Comparison of ENCODE assay signal across 22 mouse cellular contexts in genomic region chr17:45058566-45059363, GRCm38 (mm10).
DNase-seq lines count a peak whose midpoint lies in the region; ATAC-seq and TF ChIP-seq lines count a peak whose summit lies in the region.
"Had no signal": no experiment of that assay in that cellular context is flagged by ENCODE, and none has a peak within 500 bp of the region (broad histone marks: within the 10 kb centered on the region; RNA-seq: fewer than 3 reads in every experiment).

No protein-coding gene starts in this region.

- H3K9ac ChIP-seq in forebrain, embryonic 13.5 days: no peak overlapping the region
- H3K9ac ChIP-seq in forebrain, embryonic 12.5 days: no peak overlapping the region
- no peak overlapping the region for H3K9ac ChIP-seq in midbrain, postnatal 0 days (replicated peaks; ENCODE audit: low read length, poor library complexity, severe bottlenecking)
- no peak overlapping the region for H3K9ac ChIP-seq in midbrain, embryonic 16.5 days (ENCODE audit: low read depth, low read length)
- H3K9ac ChIP-seq: embryonic facial prominence, embryonic 13.5 days; heart, embryonic 15.5 days; intestine, embryonic 15.5 days; kidney, embryonic 15.5 days; limb, embryonic 15.5 days; liver, postnatal 0 days; neural tube, embryonic 12.5 days had no signal

- ATAC-seq in forebrain, embryonic 13.5 days: peak; percentile 53; the same call in 1 of the 2 replicates
- ATAC-seq in forebrain, embryonic 12.5 days (ENCODE audit: low FRiP score): no peak
- ATAC-seq in midbrain, postnatal 0 days (ENCODE audit: low FRiP score): no peak
- ATAC-seq in midbrain, embryonic 16.5 days: no peak
- no peak for ATAC-seq in monocyte, adult 5-6 weeks (replicated peaks; ENCODE audit: insufficient number of reproducible peaks, low FRiP score, low TSS enrichment, poor library complexity, severe bottlenecking)
- ATAC-seq: CD4-positive, CD25-positive, alpha-beta regulatory T cell, adult 4 months; intestine, embryonic 15.5 days; liver, postnatal 0 days had no signal

- 49% methylated on average over 6 of the region's 6 CpGs for WGBS in forebrain, embryonic 13.5 days
- 48% methylated on average over 6 of the region's 6 CpGs for WGBS in forebrain, embryonic 12.5 days
- 55% methylated on average over 6 of the region's 6 CpGs for WGBS in midbrain, postnatal 0 days
- WGBS in midbrain, embryonic 16.5 days: 53% methylated on average over 6 of the region's 6 CpGs

- peak; percentile 31 for DNase-seq in midbrain, postnatal 0 days (ENCODE audit: low spot score)
- DNase-seq in cerebellum, postnatal 25 days: peak; percentile 39 to 64
- DNase-seq in layer of hippocampus, adult 9-10 months (ENCODE audit: low spot score): no peak
- no peak for DNase-seq in layer of hippocampus, postnatal 25 days (ENCODE audit: extremely low spot score in 1 of 2, low spot score in 1 of 2)
- DNase-seq: gastrocnemius, adult 2 months; heart, adult 18-20 months; liver, postnatal 0 days; right cerebral cortex, postnatal 25 days; thymus, postnatal 36 days had no signal

- no peaks in the 10 kb centered on the region for H3K9me3 ChIP-seq in forebrain, embryonic 13.5 days (replicated peaks)
- no peaks in the 10 kb centered on the region for H3K9me3 ChIP-seq in forebrain, embryonic 12.5 days
- no peaks in the 10 kb centered on the region for H3K9me3 ChIP-seq in midbrain, postnatal 0 days (ENCODE audit: low read length)
- H3K9me3 ChIP-seq in midbrain, embryonic 16.5 days (replicated peaks; ENCODE audit: control insufficient read depth, low read length, poor library complexity, severe bottlenecking): no peaks in the 10 kb centered on the region
- H3K9me3 ChIP-seq: embryonic facial prominence, embryonic 13.5 days; heart, embryonic 15.5 days; intestine, embryonic 15.5 days; kidney, embryonic 15.5 days; limb, embryonic 15.5 days; neural tube, embryonic 12.5 days had no signal

- H3K27me3 ChIP-seq in forebrain, embryonic 13.5 days: no peaks in the 10 kb centered on the region
- no peaks in the 10 kb centered on the region for H3K27me3 ChIP-seq in forebrain, embryonic 12.5 days
- H3K27me3 ChIP-seq in midbrain, postnatal 0 days (ENCODE audit: insufficient read depth, low read length): no peaks in the 10 kb centered on the region
- H3K27me3 ChIP-seq in midbrain, embryonic 16.5 days (ENCODE audit: control insufficient read depth, insufficient read depth, low read depth, low read length): no peaks in the 10 kb centered on the region
- H3K27me3 ChIP-seq: embryonic facial prominence, embryonic 13.5 days; heart, embryonic 15.5 days; intestine, embryonic 15.5 days; kidney, embryonic 15.5 days; limb, embryonic 15.5 days; neural tube, embryonic 12.5 days had no signal

- H3K27ac ChIP-seq in forebrain, embryonic 13.5 days: no peak overlapping the region
- no peak overlapping the region for H3K27ac ChIP-seq in forebrain, embryonic 12.5 days
- H3K27ac ChIP-seq in midbrain, postnatal 0 days (ENCODE audit: low read depth, low read length): no peak overlapping the region
- H3K27ac ChIP-seq in midbrain, embryonic 16.5 days (ENCODE audit: low read length): no peak overlapping the region
- H3K27ac ChIP-seq: embryonic facial prominence, embryonic 13.5 days; gastrocnemius, adult 2 months; heart, embryonic 15.5 days; intestine, embryonic 15.5 days; kidney, embryonic 15.5 days; left cerebral cortex, adult 2 months; limb, embryonic 15.5 days; neural tube, embryonic 12.5 days; stomach, postnatal 0 days had no signal

- peaks cover 4% of the 10 kb centered on the region; the same call in 1 of the 2 replicates for H3K4me1 ChIP-seq in forebrain, embryonic 13.5 days
- H3K4me1 ChIP-seq in forebrain, embryonic 12.5 days: 0 out of 2 replicates have a peak, but pooled peaks cover 4% of the 10 kb centered on the region
- H3K4me1 ChIP-seq in midbrain, postnatal 0 days (ENCODE audit: insufficient read depth, low read length): no peaks in the 10 kb centered on the region
- no peaks in the 10 kb centered on the region for H3K4me1 ChIP-seq in midbrain, embryonic 16.5 days (ENCODE audit: control insufficient read depth, insufficient read depth, low read length)
- H3K4me1 ChIP-seq: heart, embryonic 15.5 days; intestine, embryonic 15.5 days; kidney, embryonic 15.5 days; neural tube, embryonic 12.5 days had no signal

- H3K4me2 ChIP-seq in forebrain, embryonic 13.5 days: no peak overlapping the region
- no peak overlapping the region for H3K4me2 ChIP-seq in forebrain, embryonic 12.5 days
- no peak overlapping the region for H3K4me2 ChIP-seq in midbrain, postnatal 0 days (ENCODE audit: low read depth, low read length, poor library complexity, severe bottlenecking)
- H3K4me2 ChIP-seq in midbrain, embryonic 16.5 days (ENCODE audit: low read length): no peak overlapping the region
- H3K4me2 ChIP-seq: embryonic facial prominence, embryonic 13.5 days; heart, embryonic 15.5 days; intestine, embryonic 15.5 days; kidney, embryonic 15.5 days; limb, embryonic 15.5 days; neural tube, embryonic 12.5 days had no signal

- no peak for TF ChIP-seq CTCF in midbrain, postnatal 0 days (IDR thresholded peaks at IDR 0.05)

- H3K4me3 ChIP-seq in forebrain, embryonic 13.5 days: no peak overlapping the region
- no peak overlapping the region for H3K4me3 ChIP-seq in forebrain, embryonic 12.5 days (replicated peaks)
- no peak overlapping the region for H3K4me3 ChIP-seq in midbrain, postnatal 0 days (ENCODE audit: low read depth, low read length)
- no peak overlapping the region for H3K4me3 ChIP-seq in midbrain, embryonic 16.5 days (ENCODE audit: low read depth, low read length)
- H3K4me3 ChIP-seq: embryonic facial prominence, embryonic 13.5 days; gastrocnemius, adult 2 months; heart, embryonic 15.5 days; intestine, embryonic 15.5 days; kidney, embryonic 15.5 days; left cerebral cortex, adult 2 months; limb, embryonic 15.5 days; neural tube, embryonic 12.5 days had no signal

- H3K36me3 ChIP-seq in forebrain, embryonic 13.5 days (ENCODE audit: poor library complexity, severe bottlenecking): no peaks in the 10 kb centered on the region
- no peaks in the 10 kb centered on the region for H3K36me3 ChIP-seq in forebrain, embryonic 12.5 days (replicated peaks)
- H3K36me3 ChIP-seq in midbrain, postnatal 0 days (ENCODE audit: insufficient read depth, low read length): no peaks in the 10 kb centered on the region
- H3K36me3 ChIP-seq in midbrain, embryonic 16.5 days (ENCODE audit: control insufficient read depth, insufficient read depth, low read length): no peaks in the 10 kb centered on the region
- H3K36me3 ChIP-seq: embryonic facial prominence, embryonic 13.5 days; heart, embryonic 15.5 days; intestine, embryonic 15.5 days; kidney, embryonic 15.5 days; limb, embryonic 15.5 days; neural tube, embryonic 12.5 days had no signal

Comparison
In these comparisons a context has a peak if more than half of its experiments do, and no peak if none do; other contexts are left out.
1. DNase-seq: peak in midbrain, postnatal 0 days (single experiment) and cerebellum, postnatal 25 days (2 of 2); none in layer of hippocampus, adult 9-10 months (single experiment) and layer of hippocampus, postnatal 25 days (0 of 2).